Mouse (Mus musculus) embryonic fibroblast, embryonic 13.5 days (primary cell): ENCODE results near the gene Pgls.

Source experiments
- CTCF ChIP-seq: IDR thresholded peaks from 2 replicates; pipeline ENCODE4 v1.5.1; 2011; ENCODE audit warnings: mild to moderate bottlenecking, control low read depth, low read length, moderate library complexity, borderline replicate concordance; ENCODE audit not compliant: insufficient read depth
- POLR2A ChIP-seq: IDR thresholded peaks from 2 replicates; pipeline ENCODE4 v1.6.1; 2011; ENCODE audit warnings: low read depth, mild to moderate bottlenecking, control low read depth, low read length, moderate library complexity

DNA sequence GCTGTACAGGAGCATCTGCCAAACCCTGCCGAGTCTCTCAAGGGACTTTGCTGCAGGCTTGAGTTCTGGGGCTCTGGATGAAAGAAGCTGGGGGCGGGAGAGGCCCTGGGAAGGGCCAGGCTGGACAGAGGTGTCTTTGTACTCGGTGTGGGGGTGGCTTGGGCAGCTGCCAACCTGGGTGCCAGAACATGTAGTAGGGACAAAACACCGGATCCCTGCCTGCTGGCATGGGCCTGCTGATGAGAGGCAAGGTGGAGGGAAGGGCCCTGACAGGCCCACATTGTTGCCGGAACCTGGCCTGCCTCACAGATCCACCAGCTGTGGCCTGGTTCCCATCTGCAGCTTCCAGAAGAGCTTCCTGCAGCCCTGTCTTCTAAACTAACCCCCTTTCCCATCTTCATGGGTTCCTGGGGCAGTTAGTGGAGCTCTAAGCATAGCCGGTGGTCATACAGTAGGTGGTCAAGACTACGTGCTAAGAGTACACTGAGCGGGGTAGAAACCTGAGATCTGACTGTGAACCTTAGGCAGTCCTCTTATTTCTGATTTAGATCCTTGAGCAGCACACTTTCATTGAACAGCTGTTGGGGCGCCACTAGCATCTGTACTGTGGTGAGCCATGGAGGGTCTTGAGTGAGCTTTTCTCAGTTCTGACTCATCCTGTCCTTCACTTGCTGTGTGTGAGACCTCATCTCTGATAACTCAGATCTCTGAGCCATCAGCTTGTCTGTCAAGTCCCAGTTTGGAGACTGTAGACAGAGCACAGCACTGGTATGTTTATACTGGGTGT, 18.9 kb upstream of the Pgls start:
- TF ChIP-seq CTCF: no peak
- TF ChIP-seq POLR2A: no peak
